Mouse (Mus musculus): ENCODE results near the gene Zfr2.
A peak's percentile ranks its signal among the peaks of the same experiment; 100 is the strongest.

The Zfr2 gene

GRCm38 (mm10) chr10:81249442-81249841 lies 16.5 kb downstream of the Zfr2 start:
- DNase-seq, result no peak

DNA sequence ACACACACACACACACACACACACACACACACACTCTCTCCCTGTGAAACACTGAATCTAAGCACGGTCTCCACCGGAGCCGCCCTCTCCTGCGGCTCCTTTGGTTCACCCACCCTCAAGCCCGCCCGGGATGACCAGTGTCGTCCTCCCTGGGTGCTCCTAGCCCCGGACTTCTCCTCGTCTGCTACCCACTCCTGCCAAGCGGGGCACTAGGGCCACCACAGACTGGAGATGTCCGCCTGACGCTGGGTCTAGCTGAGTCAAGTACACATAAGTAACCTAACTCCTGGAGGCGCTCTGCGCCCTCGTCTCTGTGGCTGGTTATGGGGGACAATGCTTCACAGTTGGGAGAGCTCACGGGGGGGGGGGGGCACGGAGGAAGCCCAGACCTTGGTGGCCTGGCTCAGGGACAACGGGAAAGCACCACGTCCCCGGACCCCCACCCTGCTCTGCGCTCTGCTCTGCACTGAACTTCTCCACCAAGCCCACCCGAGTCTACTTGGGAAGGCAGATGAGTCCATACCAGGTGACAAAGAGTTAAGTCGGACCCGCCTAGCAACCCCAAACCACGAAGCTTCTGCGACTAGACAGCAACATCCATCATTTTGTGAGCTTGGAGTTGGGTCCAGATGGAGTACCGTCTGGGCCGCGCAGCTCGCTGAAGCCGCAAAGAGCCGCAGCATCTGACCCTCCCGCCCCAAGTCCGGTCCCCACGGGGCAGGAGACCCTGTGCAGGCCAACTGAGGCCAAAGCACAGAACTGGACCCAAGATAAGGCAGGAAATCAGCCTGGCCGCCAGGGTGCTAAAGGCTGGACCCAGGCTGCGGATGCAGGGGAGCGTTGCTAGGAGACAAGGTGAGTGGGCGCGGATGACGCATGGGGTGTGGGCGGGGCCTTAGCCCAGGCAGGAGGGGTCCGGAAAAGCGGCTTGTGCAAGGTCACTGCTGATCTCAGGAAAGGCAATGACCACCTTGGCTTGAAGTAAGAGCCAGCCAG lies 19.8 kb downstream of the Zfr2 start, which contains the start of gene Matk:
Gene Matk, plus strand, starts transcription at position 512 of the 996 bp plus-strand sequence.
- DNase-seq, result no peak

DNA sequence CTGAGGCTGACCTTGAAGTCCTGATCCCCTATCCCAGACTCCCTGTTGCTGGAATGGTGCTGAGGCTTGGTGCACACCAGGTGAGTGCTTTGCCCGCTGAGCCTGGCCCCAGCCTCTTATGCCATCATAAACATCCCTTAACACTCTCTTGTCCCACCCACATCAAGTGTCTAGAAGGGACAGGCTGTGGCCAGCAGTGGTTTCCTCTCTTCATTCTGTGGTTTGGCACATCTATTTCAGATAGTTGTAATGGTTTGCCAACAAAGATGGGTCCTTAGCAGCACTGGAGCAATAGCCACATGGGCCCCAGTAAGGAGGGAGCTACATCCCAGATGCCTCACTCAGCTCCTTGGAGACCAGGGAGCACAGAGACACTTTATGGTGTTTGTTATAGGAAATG lies 21.9 kb downstream of the Zfr2 start:
- DNase-seq, result no peak

DNA sequence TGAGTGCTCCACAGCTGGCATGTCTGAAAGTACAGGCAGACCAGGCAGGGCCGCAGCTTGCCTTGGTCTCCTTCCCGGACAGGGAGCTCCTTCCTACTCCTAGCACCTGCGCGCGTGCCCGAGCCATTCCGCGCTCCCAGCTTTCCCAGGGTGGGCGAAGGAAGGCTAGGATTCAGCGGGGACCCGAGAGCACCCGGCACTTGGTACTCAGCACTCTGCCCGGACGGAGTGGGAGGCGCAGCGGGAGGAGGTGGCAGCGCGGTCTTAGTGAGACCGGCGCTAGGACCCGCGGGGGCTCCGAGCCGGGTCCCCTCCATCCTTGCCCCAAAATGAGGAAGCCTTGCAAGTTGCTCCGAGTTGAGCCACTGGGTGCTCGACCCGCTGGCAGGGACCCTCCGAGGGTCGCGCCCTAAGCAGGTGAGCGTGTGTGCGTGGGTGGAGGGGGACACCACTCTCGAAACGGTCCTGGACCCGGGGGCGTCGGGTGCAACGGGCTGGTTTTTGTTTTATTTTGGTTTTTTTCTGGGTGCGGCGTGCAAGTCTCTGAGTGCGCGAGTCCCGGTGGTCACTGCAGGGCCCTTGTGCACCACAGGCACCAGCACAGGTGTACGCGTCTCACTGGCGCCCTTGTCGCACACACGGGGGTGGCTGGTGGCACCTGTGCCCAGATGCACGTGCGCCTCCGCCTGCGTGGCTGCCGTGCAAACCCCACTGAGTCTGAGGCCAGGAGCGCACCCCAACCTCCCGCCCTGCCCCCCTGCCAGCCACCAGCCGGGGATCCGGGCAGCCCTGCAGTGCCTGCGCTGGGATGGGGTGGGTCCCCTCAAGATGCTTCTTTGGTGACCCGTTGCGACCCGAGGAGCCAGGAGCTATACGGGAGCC lies 24.4 kb downstream of the Zfr2 start:
- DNase-seq, result no peak

DNA sequence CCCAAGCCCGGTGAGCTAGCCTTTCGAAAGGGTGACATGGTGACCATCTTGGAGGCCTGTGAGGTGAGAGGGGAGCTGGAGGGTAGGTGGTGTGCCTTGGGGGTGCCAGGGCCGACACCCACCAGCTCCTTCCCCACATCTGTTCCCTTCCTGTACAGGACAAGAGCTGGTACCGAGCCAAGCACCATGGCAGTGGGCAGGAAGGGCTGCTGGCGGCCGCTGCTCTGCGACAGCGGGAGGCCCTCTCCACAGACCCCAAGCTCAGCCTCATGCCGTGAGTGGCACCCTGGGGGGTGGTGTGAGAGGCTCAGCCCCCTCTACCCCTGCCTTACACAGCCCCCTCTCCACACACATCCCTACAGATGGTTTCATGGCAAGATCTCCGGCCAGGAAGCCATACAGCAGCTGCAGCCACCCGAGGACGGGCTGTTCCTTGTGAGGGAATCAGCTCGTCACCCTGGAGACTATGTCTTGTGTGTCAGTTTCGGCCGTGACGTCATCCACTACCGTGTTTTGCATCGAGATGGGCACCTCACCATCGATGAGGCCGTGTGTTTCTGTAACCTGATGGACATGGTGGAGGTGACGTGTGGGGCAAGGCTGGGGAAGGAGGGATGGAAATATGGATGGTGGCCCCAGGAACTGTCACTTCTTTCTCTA lies 26.4 kb downstream of the Zfr2 start:
- no peak for DNase-seq

- no peak for DNase-seq
These were observed 28.1 kb downstream of the Zfr2 start for GRCm38 (mm10) chr10:81261025-81261424.

DNA sequence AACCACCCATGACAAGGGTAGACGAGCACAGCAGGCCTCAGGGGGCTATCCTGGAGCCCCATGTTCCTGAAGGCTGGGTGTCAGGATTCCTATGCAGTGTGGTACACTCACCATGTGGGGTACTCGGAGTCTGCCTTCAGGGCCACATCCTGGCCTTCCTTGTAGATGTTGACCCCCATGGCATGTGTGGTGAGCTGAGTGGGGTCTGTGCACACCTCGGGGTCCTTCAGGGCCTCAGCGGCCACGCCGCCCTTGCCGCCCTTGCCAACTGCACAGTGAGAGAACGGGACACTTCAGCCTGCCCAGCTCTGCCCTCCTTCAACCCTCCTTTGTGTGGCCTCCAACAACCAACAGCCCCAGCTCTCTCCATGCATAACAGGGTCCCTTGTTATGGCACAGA lies 32.6 kb downstream of the Zfr2 start:
- DNase-seq, result peak; percentile 96

DNA sequence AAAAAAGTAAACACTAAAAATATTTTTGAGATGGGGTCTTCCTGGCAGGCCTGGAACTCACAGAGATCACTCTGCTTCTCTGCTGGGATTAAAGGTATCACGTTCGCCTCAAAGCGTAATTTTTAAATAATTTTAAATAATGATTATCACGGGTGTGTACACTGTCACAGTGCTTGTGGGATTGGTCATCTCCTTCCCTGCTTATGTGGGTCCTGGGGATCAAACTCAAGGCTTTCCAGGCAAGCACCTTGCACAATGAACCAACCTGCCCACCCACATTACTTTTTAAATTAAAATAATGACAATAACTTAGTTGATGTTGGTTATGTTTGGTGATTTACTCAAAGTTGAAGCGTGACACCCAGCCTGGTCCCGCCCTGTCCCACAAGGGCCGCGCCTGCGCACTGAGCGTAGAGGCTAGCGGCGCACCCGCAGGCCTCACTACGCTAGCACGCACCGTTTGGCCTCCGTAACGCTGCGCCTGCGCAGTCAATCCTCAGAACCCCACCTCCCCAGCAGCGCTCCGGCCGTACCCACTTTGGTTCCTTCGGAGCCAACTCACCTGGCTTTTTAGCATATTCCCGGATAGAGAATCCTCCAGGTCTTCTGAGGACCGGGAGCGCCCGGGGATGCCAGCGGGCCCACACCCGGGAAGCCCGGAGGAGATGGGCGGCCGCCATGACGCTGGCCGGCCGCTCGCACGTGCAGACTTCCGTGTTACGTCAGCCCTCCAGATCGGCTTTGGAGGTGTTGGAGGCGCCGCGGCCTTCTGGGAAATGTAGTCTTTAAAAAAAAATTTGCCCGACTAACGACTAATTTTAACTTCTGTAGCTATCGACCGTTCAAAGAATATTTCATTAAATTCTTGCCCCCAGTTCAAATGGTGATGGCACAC lies 33.5 kb downstream of the Zfr2 start, which contains the start of the genes Mrpl54 and Apba3:
Gene Mrpl54, minus strand, starts transcription at position 724 of the 895 bp plus-strand sequence.
Gene Apba3, plus strand, starts transcription at position 750 of the 895 bp plus-strand sequence.
- peak; percentile 100 for DNase-seq

DNA sequence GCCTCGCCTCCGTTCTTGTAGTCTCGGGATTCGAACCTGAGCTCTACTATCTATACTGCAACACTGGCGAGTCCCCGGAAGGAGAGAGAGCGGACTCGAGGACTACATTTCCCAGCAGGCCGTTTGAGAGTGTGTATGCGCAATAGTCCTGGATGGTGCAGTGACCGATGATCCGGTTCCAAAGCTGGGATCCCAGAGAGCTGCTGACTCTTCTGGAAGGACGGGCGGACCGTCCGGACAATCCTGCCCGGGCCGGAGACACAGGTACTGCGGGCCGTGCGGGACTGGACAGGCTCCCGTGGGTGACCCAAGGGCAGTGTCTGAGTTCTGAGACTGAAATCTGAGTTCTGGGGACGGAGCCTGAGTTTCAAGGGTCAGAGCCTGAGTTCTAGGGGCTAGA lies 35.1 kb downstream of the Zfr2 start:
- peak; percentile 99 for DNase-seq

GRCm38 (mm10) chr10:81268643-81269412 lies 35.9 kb downstream of the Zfr2 start:
- peak; percentile 95 for DNase-seq

- DNase-seq, result peak; percentile 90
These were observed 39.4 kb downstream of the Zfr2 start for GRCm38 (mm10) chr10:81272356-81272755.

- DNase-seq, result no peak
These were observed 40.9 kb downstream of the Zfr2 start for GRCm38 (mm10) chr10:81273842-81274241.

DNA sequence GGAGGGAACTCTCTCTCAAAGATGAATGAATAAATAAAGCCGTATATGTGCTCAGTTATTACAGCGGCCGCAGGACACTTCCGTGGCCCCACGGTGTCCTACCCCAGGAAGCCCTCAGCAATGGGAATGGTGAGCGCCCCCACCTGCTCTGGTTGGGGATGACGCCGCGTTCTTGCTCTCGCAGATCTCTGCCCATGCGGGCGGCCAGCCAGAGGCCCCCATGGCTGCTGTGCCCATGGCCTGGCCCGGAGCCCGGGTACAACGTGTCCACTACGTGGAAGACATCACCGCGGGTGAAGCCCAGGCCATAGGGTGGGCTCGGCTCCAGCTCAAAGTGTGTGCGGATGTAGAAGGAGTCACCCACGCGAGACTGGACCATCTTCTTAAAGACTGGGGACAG lies 44.7 kb downstream of the Zfr2 start:
- no peak for DNase-seq

DNA sequence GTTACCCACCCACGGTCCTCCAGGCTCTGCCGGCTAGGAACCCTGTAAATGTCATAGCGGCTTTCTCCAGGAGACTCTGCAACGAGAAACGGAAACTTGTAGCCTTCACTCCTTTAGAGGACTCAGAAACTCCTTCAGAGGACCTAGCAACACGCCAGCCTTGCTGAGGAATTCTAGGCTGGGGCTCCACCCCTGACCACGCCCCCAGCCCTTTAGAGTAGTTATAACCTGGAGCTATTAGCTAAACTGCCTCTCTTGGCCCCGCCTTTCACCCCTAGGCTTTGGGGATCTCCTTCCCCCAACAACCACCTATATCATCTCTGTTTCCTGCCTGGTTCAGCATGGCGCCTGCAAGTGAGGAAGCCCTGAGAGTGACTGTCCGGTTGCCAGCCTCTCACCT lies 46.5 kb downstream of the Zfr2 start:
- no peak for DNase-seq

DNA sequence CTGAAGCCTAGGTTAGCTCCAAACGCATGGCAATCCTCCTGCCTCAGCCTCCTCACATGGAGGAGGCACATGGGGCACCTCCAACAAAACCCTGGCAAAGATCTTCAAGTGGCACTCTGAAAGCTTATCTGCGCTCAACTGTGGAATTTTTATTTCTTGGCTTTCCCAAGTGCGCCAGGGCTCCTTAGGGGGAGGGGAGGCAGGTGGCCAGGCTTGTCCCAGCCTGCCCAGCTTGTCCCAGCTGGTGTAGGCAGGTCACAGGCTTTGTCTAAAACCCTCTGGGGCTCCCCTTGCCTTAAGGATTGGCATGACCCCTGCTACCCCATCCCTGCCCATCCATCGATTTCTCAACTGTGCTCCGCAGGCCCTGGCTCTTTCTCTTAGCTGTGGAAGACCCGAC lies 51.2 kb downstream of the Zfr2 start:
- no peak for DNase-seq

GRCm38 (mm10) chr10:81284719-81285118 lies 51.8 kb downstream of the Zfr2 start:
- DNase-seq, result no peak

DNA sequence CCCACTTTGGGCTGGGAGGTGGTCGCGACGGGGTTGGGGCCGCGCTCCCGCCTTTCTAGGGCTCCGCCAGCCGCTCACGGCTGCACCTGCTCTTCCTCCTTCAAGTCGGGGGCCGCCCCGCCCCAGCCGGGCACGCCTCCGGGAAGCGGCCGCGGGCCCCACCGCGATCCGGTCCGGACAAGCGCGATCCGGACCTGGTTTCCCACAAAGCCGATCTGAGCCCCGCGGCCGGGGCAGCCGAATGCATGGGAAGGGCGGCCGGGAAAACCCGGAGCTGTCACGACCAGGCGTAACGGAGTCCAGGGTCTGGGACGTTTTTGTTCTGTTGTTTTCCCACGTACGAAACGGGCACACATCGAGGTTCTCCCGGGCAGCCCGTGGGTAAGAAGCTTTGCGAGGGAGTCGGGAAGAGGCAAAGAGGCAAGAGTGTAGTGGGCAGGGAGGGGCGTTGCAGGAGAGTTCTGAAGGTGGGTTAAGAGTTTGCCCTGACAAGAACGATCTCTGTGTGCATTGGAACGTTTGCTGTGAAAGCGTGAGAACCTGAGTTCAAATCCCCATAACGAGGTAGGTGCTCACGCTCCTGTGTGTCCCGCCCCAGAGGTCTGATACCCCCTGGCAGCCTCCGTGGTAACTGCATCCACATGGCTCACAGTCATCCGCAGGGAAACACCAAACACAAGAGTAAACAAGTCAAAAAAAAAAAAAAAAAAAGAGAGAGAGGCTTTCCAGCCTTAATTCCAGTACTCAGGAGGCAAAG lies 52.9 kb downstream of the Zfr2 start:
- peak; percentile 98 for DNase-seq

DNA sequence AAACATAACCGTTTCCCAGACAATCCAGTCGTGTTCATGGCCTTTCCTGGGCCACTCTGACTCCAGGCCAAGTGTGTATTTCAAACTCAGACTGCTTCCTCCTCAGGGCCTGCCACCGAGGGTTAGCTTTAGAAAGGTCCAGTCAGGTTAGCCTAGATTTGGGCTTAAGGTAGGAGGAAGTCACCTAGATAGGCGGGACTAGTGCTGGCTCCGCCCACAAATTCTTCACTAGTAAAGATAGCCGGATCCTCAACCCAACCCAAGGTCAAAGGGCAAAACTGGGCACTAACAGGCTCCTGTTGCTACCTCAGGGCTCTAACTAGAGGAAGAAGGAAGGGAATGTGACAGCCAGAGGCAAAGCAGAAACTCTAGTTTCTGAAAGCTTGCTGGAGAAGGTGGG lies 53.6 kb downstream of the Zfr2 start:
- no peak for DNase-seq

- peak; percentile 92 for DNase-seq
These were observed 54.7 kb downstream of the Zfr2 start for GRCm38 (mm10) chr10:81287513-81288157.

DNA sequence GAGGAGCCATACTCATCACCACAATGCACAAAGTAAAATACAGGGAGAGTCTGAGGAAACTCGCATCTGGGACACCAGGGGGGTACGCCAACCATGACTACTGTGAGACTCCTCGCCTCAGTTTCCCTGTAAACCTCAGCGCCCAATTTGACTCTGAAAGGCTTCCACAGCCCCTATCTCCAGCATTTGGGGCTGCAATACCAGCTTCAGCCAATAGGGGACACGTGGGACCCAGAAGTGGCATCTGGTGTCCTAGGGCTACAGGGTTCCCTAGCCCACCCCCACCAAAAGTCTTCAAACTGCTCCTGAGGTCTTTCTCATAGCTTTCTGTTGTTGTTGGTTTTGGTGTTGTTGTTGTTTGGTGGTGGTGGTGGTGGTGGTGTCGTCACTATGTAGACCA lies 55.6 kb downstream of the Zfr2 start:
- no peak for DNase-seq
